In genomic region chr17:27257345-27257744, GRCm38 (mm10) we compare ENCODE assay signal across 9 mouse cellular contexts. TPM values are rescaled to one million over a fixed set of nuclear protein-coding genes. Genes with fewer than 3 reads are reported as not detected.
DNase-seq lines count a peak whose midpoint lies in the region; ATAC-seq and TF ChIP-seq lines count a peak whose summit lies in the region.
"Had no signal": no experiment of that assay in that cellular context is flagged by ENCODE, and none has a peak within 500 bp of the region (broad histone marks: within the 10 kb centered on the region; RNA-seq: fewer than 3 reads in every experiment).

No protein-coding gene starts in this region.

- peak; percentile 86 to 88 for DNase-seq in cerebellum, postnatal 14 days
- DNase-seq in kidney, adult 9 months: peak; percentile 39
- peak; percentile 69 for DNase-seq in kidney, postnatal 10 days
- no peak for DNase-seq in spleen, postnatal 4 days (ENCODE audit: low spot score in 2 of 2)
- DNase-seq in right cerebral cortex, postnatal 36 days (ENCODE audit: low spot score in 2 of 2): no peak

- H3K4me3 ChIP-seq in kidney, embryonic 16.5 days (ENCODE audit: low read length): no peak overlapping the region
- no peak overlapping the region for H3K4me3 ChIP-seq in ES-Bruce4 (ENCODE audit: low read depth, low read length)
- H3K4me3 ChIP-seq: lung, embryonic 15.5 days had no signal

- H3K36me3 ChIP-seq in kidney, embryonic 16.5 days (ENCODE audit: insufficient read depth, low read length): no peaks in the 10 kb centered on the region
- no peaks in the 10 kb centered on the region for H3K36me3 ChIP-seq in ES-Bruce4 (ENCODE audit: control insufficient read depth, insufficient read depth, low read length, poor library complexity, severe bottlenecking)
- H3K36me3 ChIP-seq: lung, embryonic 15.5 days had no signal

- no peak overlapping the region for H3K27ac ChIP-seq in kidney, embryonic 16.5 days (ENCODE audit: low read length)
- no peak overlapping the region for H3K27ac ChIP-seq in ES-Bruce4 (ENCODE audit: insufficient read depth, low read length)
- H3K27ac ChIP-seq: lung, embryonic 15.5 days had no signal

- H3K4me1 ChIP-seq in kidney, embryonic 16.5 days (ENCODE audit: insufficient read depth, low read length): no peaks in the 10 kb centered on the region
- H3K4me1 ChIP-seq in ES-Bruce4 (ENCODE audit: control insufficient read depth, insufficient read depth, low read length): no peaks in the 10 kb centered on the region
- H3K4me1 ChIP-seq: lung, embryonic 15.5 days had no signal

- no peak for ATAC-seq in cerebellum, adult (ENCODE audit: insufficient number of reproducible peaks, low FRiP score, low TSS enrichment)
- no peak for ATAC-seq in kidney, embryonic 16.5 days (ENCODE audit: low FRiP score, low TSS enrichment)

- no peak for TF ChIP-seq EP300 in ES-Bruce4 (IDR thresholded peaks at IDR 0.05; ENCODE audit: insufficient read depth, low read depth, low read length)

- no peaks in the 10 kb centered on the region for H3K9me3 ChIP-seq in kidney, embryonic 16.5 days (ENCODE audit: low read length)
- 0 out of 2 replicates have a peak, but pooled peaks cover 6% of the 10 kb centered on the region for H3K9me3 ChIP-seq in ES-Bruce4 (replicated peaks; ENCODE audit: control insufficient read depth, insufficient read depth, low read length, poor library complexity, severe bottlenecking)
- H3K9me3 ChIP-seq: lung, embryonic 15.5 days had no signal

- H3K27me3 ChIP-seq in kidney, embryonic 16.5 days (ENCODE audit: insufficient read depth, low read length): no peaks in the 10 kb centered on the region
- H3K27me3 ChIP-seq in ES-Bruce4 (ENCODE audit: control insufficient read depth, insufficient read depth, low read length, poor library complexity, severe bottlenecking): no peaks in the 10 kb centered on the region

- WGBS in kidney, embryonic 16.5 days: 40% methylated on average over 7 of the region's 7 CpGs

- no peak for TF ChIP-seq POLR2A in ES-Bruce4 (IDR thresholded peaks at IDR 0.05; ENCODE audit: insufficient read depth, low read length)

- no peak overlapping the region for H3K9ac ChIP-seq in kidney, embryonic 16.5 days (replicated peaks; ENCODE audit: low read length)
- H3K9ac ChIP-seq in ES-Bruce4 (ENCODE audit: low read depth, poor library complexity, severe bottlenecking): no peak overlapping the region
- H3K9ac ChIP-seq: lung, embryonic 15.5 days had no signal

- H3K4me2 ChIP-seq in kidney, embryonic 16.5 days (replicated peaks; ENCODE audit: low read depth, low read length): no peak overlapping the region
- H3K4me2 ChIP-seq: lung, embryonic 15.5 days had no signal

- TF ChIP-seq CTCF in ES-Bruce4 (IDR thresholded peaks at IDR 0.05; ENCODE audit: low read depth, low read length): peak; percentile 46

RNA-seq across cellular contexts. Expression of gene Lemd2, which starts 53.1 kb away (rescaled TPM):
- polyA plus RNA-seq in kidney, embryonic 16.5 days (2015; fragmentation: Nextera tagmentation; extraction: Ambion mirVana): 9.7 and 10.0 TPM in 2 replicates
- polyA plus RNA-seq in ES-Bruce4 (2011; ENCODE audit: insufficient read depth, insufficient read length, low read depth, missing spikeins): 31.6 and 38.7 TPM in 2 replicates

Comparison
In these comparisons a context has a peak if more than half of its experiments do, and no peak if none do; other contexts are left out.
1. DNase-seq: peak in cerebellum, postnatal 14 days (2 of 2), kidney, adult 9 months (single experiment) and kidney, postnatal 10 days (single experiment); none in spleen, postnatal 4 days (0 of 2) and right cerebral cortex, postnatal 36 days (0 of 2).